Mouse (Mus musculus) cortical plate, adult 2 months (tissue): ENCODE results near the gene Nrip3.

Experiments used
- CTCF ChIP-seq: fragments of 200-500 bp; IDR thresholded peaks from 2 replicates; pipeline ENCODE4 v1.5.1; 2011; ENCODE audit warnings: mild to moderate bottlenecking, control low read depth, low read length; ENCODE audit not compliant: insufficient read depth; ENCODE audit errors: extremely low read depth
- POLR2A ChIP-seq: fragments of 200-500 bp; IDR thresholded peaks from 2 replicates; pipeline ENCODE4 v1.6.1; 2011; ENCODE audit warnings: mild to moderate bottlenecking, low read length, control low read depth; ENCODE audit not compliant: insufficient read depth; ENCODE audit errors: extremely low read depth

DNA sequence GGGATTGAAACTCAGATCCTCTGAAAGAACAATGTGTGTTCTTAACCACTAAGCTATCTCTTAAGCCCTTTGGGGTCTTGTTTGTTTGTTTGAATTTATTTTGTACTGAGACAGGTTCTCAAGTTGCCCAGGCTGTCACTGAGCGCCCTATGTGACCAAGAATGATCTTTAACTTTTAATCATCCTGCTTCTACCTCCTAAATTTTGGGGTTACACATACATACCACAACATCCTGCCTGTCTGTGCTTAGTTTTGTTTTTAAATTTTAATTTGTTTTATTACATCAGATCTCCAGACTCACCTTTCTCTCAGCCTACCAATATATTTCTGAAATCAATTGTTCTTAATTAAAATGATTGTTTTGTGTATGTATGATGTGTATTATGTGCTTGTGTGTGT is 40.8 kb downstream of the Nrip3 start:
- TF ChIP-seq CTCF (no peak), POLR2A (no peak)
